Mouse (Mus musculus) kidney, adult 9 months (tissue): Measurements from ENCODE around the gene Zfp990.
"Not testable (repeated sequence)": the region's sequence is repeated elsewhere in the genome, so short reads cannot be mapped to it uniquely, and the experiment has no call there.

Experiments used
- DNase-seq: peaks from one replicate; pipeline ENCODE4 v3.0.0; 2022

Gene Zfp990

GRCm38 (mm10) chr4:145510459-145510858, at the start of gene Zfp990:
TSS of gene Zfp990 (plus strand) at chr4:145510759.
- DNase-seq: not testable (repeated sequence)

DNA sequence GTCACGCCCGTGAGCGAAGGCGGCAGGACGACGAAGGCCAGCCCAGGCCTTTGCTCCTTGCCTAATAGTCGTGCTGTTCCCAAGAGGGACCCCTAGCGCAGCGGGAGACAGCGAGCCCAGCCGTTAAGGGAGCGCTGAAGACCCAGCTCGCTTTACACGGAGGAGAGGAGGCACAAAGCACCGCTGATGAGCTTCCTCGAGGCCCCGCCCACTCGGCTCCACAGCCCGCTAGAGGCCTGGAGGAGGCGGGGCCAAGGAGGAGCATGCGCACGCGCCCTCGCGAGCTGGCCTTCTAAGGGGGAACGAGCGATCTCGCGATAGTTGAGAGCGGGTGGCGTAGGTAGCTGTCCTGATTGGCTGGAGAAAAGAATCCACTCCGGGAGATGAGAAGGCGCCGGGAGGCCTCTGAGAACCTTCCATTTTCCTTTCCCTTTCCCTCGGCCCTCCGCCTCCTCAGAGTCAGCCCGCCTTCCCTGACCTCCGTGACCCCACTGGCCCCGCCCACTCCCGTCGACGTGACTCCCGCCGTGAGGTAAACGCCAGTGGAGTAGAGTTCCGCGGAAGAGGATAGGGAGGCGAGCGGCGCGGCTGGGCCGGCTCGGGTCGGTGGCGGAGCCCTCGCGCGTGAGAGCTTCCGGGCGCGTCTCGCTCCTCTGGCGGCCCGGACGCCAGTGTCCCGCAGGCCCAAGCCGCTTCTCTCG, 46.9 kb upstream of the Zfp990 start:
- peak; percentile 15 for DNase-seq

GRCm38 (mm10) chr4:145478128-145478527, 32.4 kb upstream of the Zfp990 start:
- no peak for DNase-seq

- DNase-seq: not testable (repeated sequence)
Observed at GRCm38 (mm10) chr4:145480699-145481098, 29.9 kb upstream of the Zfp990 start.

DNA sequence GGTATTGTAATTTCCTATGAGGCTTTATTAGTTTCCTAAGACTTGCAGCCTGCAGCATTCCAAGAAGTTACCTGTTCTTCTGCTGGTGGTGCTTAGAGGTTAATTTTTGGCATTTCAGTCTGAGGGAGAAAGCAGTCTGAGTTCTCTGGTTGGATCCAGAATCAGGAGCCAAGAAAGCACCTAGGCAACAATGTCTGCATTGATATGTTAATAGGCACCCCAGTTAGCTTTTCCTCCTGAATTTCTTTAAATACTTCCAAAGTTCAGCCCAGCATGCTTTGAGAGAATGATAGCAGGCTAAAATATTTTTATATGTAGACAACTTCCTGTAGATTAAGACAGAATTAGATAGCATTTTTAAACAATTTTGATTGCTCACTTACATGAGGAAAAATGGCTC, 21.2 kb upstream of the Zfp990 start:
- DNase-seq: no peak

GRCm38 (mm10) chr4:145492132-145492531, 18.4 kb upstream of the Zfp990 start:
- no peak for DNase-seq

DNA sequence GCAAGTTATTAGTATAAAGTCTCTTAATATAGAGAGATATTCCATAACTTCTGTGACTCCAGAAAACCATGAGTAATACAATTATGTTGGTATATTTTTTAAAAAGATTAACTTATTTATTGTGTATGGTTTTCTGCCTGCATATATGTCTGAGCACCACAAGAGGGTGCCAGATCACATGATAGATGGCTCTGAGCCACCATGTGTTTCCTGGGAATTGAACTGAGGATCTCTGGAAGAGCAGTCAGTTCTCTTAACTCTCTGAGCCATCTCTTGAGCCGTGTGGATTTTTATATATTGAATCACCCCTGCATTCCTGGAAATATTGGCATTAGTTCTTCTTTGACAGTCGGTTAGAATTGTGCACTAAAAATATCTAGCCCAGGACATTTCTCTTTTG, 17.2 kb upstream of the Zfp990 start:
- not testable (repeated sequence) for DNase-seq

DNA sequence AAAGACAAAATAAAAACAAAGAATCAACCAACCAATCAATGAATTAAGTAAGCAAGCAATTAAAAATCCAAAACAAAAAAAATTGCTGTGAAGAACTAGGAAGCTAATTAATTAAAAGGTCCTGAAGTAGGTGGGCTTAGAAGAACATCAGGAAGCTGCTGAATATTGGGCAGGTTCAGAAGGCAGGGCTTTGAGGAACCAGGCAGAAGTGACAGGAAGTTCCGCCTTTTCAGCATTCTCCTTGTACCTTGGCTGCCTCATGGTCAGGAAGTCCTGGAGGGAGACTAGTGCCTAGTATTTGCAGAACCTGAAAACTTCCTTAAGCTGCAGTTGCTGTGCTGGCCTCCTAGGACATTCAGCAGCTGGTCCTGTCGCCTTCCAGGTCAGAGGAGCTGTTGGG, 4.1 kb downstream of the Zfp990 start:
- not testable (repeated sequence) for DNase-seq

DNA sequence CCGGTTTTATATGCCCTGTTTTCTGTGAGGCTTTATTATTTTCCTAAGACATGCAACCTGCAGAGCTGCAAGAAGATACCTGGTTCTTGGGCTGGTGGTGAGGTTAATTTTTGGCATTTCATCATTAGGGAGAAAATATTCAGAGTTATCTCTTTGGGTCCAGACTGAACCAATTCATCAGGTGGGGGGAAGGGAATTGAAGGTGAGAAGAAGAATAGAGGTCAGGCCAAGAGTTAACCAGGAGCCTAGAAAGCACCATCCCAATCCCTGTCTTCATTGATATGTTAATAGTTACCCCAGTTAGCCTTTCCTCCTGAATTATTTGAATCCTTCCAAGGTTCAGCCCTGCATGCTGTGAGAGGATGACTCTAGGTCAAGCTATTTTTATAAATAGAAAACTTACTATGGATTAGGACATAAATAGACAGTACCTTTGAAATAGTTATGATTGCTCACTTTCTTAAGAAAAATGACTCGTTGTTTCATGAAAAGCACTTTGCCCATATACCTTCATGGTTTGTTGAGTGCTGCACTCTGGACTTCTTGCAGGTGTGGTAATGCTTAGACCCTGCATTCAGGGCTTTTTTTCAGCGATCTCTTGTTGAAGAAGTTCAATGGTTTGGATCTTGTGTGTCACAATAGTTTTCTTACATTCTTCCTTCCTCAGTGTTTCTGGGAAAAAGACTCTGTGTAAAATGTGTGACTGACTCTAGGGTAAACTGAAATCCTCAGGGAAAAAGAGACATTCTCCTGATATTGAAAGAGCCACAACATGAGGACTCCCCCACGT, 5.4 kb downstream of the Zfp990 start:
- DNase-seq: not testable (repeated sequence)

- DNase-seq: not testable (repeated sequence)
Observed at GRCm38 (mm10) chr4:145517391-145517790, 6.8 kb downstream of the Zfp990 start.

GRCm38 (mm10) chr4:145543861-145544260, 33.3 kb downstream of the Zfp990 start:
- DNase-seq: not testable (repeated sequence)

- not testable (repeated sequence) for DNase-seq
Observed at GRCm38 (mm10) chr4:145545106-145545505, 34.5 kb downstream of the Zfp990 start.

- not testable (repeated sequence) for DNase-seq
Observed at GRCm38 (mm10) chr4:145545734-145546349, 35.3 kb downstream of the Zfp990 start.

DNA sequence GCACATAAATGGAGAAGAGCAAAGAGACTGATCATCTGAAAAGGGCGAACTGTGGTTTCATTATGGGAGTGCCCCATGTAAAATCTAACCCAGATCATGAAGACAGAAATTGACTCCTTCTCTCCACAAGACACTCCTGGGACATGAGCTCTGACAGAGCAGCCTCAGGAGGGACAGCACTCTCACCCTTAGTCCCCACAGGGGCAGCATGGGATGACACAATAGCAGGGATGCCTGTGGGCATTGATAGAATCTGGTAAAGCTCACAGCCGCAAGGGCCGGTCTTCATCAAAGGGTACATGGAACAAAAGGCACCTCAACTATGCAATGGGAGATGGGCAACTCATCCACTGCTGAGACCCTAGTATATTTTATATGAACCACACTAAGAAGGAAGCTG, 35.9 kb downstream of the Zfp990 start:
- DNase-seq: not testable (repeated sequence)

DNA sequence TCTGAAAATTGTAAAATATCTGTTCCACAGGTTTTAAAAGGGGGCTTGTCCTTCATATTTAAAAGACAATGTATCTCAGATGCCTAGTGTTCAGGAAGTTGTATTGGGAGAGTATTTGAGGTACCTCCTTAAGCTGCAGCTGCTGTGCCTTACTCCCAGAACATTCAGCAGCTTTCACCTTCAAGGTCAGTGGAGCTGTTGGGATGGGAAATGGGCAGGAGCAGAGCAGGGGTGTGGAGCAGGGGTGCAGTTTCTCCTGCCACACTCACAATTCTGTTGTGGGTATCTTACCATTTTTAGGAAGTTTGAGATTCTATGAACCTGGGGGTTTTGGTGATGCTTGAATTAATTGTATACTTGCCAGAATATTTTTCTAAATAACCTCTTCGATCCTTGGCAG, 46.1 kb downstream of the Zfp990 start:
- DNase-seq: no peak

- DNase-seq: peak; percentile 8
Observed at GRCm38 (mm10) chr4:145559505-145560099, 49.0 kb downstream of the Zfp990 start.

GRCm38 (mm10) chr4:145564111-145564821, 53.7 kb downstream of the Zfp990 start:
- no peak for DNase-seq

DNA sequence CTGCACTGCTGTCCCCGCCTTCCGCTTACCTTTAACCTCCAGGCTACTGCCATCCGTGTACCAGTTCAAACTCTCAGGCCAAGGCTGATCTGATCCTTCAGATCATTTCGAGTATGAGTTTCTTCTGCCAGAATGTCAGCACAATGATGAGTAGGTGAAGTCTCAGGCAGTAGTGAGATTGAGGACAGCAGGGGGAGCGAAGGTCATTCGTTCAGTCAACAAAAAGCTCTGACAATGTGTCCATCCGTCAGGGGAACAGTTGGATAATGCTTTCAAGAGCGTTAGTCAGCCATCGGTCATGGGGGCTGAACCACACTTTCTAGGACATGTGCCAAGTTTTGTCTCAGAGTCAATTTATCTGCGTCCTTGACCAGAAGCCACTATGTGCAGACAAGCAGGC, 59.9 kb downstream of the Zfp990 start:
- not testable (repeated sequence) for DNase-seq

DNA sequence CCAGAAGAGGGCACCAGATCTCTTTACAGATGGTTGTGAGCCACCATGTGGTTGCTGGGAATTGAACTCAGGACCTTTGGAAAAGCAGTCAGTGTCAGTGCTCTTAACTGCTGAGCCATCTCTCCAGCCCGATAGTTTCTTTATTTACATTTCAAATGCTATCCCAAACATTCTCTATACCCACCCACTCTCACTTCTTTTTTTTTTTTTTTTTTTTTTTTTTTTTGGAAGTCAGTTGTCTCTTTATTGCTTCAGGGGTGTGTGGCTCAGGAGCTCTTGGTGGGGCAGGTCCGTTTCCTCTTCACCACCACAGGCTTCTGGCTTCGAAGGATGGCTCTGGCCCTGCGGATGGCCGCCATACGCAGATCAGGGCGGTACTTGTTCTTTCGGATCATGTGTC, 66.1 kb downstream of the Zfp990 start:
- DNase-seq: not testable (repeated sequence)

GRCm38 (mm10) chr4:145580333-145580732, 69.8 kb downstream of the Zfp990 start:
- not testable (repeated sequence) for DNase-seq

DNA sequence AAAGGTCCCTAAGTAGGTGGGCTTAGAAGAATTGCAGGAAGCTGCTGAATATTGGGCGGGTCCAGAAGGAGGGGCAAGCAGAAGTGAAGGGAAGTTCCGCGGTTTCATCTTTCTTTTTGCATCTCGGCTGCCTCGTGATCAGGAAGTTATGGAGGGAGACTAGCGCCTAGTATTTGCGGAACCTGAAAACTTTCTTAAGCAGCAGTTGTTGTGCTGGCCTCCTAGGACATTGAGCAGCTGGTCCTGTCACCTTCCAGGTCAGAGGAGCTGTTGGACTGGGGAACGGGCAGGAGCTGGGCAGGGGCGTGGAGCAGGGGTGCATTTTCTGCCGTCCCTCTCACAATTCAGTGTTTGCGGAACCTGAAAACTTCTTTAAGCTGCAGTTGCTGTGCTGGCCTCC, 74.5 kb downstream of the Zfp990 start, which contains the start of gene Gm13212:
TSS of gene Gm13212 (plus strand) at position 89 of the 400 bp plus-strand sequence.
- DNase-seq: not testable (repeated sequence)

- DNase-seq: not testable (repeated sequence)
Observed at GRCm38 (mm10) chr4:145586046-145586445, 75.5 kb downstream of the Zfp990 start.
